Mouse (Mus musculus): ENCODE measurements at regions not wholly inside any gene's neighbourhood (a gene's known extent, or its start where the extent isn't known, plus 50 kb on each side); places are given as distances from the start of the nearest gene placed in this dataset.

GRCm38 (mm10) chr1:57206944-57207343 lies 170.5 kb upstream of the 1700066M21Rik start:
- TF ChIP-seq POLR2A (IDR thresholded peaks at IDR 0.05; ENCODE audit: low read depth, low read length) (no peak), CTCF (conservative IDR thresholded peaks at IDR 0.05; ENCODE audit: insufficient read depth, insufficient read length, low read depth, low read length) (no peak)
